Mouse (Mus musculus): Measurements from ENCODE around the gene Syde2. TPM values are rescaled to one million over a fixed set of nuclear protein-coding genes. Genes with fewer than 3 reads are reported as not detected.
"Not testable (repeated sequence)": the region's sequence is repeated elsewhere in the genome, so short reads cannot be mapped to it uniquely, and the experiment has no call there.

Gene Syde2
- polyA plus RNA-seq, 1 experiment from 2014 or later, result 0.50 TPM

- no peak for ATAC-seq (ENCODE audit: low FRiP score, low TSS enrichment)
These were observed 5.1 kb downstream of the Syde2 start for GRCm38 (mm10) chr3:145992796-145993195.

GRCm38 (mm10) chr3:145993481-145994201 is 6.0 kb downstream of the Syde2 start:
- Histone ChIP-seq H3K4me3 (replicated peaks; ENCODE audit: low read depth, low read length) (no peak overlapping the region), H3K4me2 (ENCODE audit: low read length) (no peak overlapping the region), H3K36me3 (ENCODE audit: control insufficient read depth, insufficient read depth, low read length) (no peaks in the 10 kb centered on the region), H3K4me1 (ENCODE audit: control insufficient read depth, insufficient read depth, low read length) (no peaks in the 10 kb centered on the region; the same call in 1 of the 2 replicates), H3K9me3 (ENCODE audit: control insufficient read depth, low read length) (no peaks in the 10 kb centered on the region), H3K9ac (replicated peaks; ENCODE audit: low read length) (no peak overlapping the region), H3K27me3 (ENCODE audit: control insufficient read depth, insufficient read depth, low read length) (peaks cover 2% of the 10 kb centered on the region; the same call in 1 of the 2 replicates), H3K27ac (replicated peaks; ENCODE audit: low read depth, low read length) (no peak overlapping the region)
- ATAC-seq (ENCODE audit: low FRiP score, low TSS enrichment) (no peak), DNase-seq (no peak)
- WGBS, result 90% methylated on average over 14 of the region's 14 CpGs

More at GRCm38 (mm10) chr3:145992796-145993195, 5.1 kb downstream of the Syde2 start:
- Histone ChIP-seq H3K27ac (replicated peaks; ENCODE audit: low read depth, low read length) (no peak overlapping the region), H3K9me3 (ENCODE audit: control insufficient read depth, low read length) (no peaks in the 10 kb centered on the region), H3K36me3 (ENCODE audit: control insufficient read depth, insufficient read depth, low read length) (no peaks in the 10 kb centered on the region), H3K9ac (replicated peaks; ENCODE audit: low read length) (no peak overlapping the region), H3K27me3 (ENCODE audit: control insufficient read depth, insufficient read depth, low read length) (peaks cover 6% of the 10 kb centered on the region; the same call in 1 of the 2 replicates), H3K4me3 (replicated peaks; ENCODE audit: low read depth, low read length) (no peak overlapping the region), H3K4me1 (ENCODE audit: control insufficient read depth, insufficient read depth, low read length) (peaks cover 4% of the 10 kb centered on the region; the same call in 1 of the 2 replicates), H3K4me2 (ENCODE audit: low read length) (no peak overlapping the region)
- 94% methylated on average over 10 of the region's 10 CpGs for WGBS
- no peak for DNase-seq

GRCm38 (mm10) chr3:145995489-145995888 is 7.8 kb downstream of the Syde2 start:
- H3K4me3 ChIP-seq (replicated peaks; ENCODE audit: low read depth, low read length), result no peak overlapping the region
- no peaks in the 10 kb centered on the region for H3K4me1 ChIP-seq (ENCODE audit: control insufficient read depth, insufficient read depth, low read length)
- ATAC-seq (ENCODE audit: low FRiP score, low TSS enrichment) (no peak), DNase-seq (no peak)
- H3K27me3 ChIP-seq (ENCODE audit: control insufficient read depth, insufficient read depth, low read length), result no peaks in the 10 kb centered on the region
- H3K27ac ChIP-seq (replicated peaks; ENCODE audit: low read depth, low read length), result no peak overlapping the region
- WGBS, result 95% methylated on average over 5 of the region's 5 CpGs
- H3K9ac ChIP-seq (replicated peaks; ENCODE audit: low read length), result no peak overlapping the region
- no peak overlapping the region for H3K4me2 ChIP-seq (ENCODE audit: low read length)
- no peaks in the 10 kb centered on the region for H3K36me3 ChIP-seq (ENCODE audit: control insufficient read depth, insufficient read depth, low read length)
- H3K9me3 ChIP-seq (ENCODE audit: control insufficient read depth, low read length), result no peaks in the 10 kb centered on the region

- not testable (repeated sequence) for H3K4me2 ChIP-seq (ENCODE audit: low read length); H3K9ac ChIP-seq (replicated peaks; ENCODE audit: low read length); H3K4me1 ChIP-seq (ENCODE audit: control insufficient read depth, insufficient read depth, low read length); H3K27me3 ChIP-seq (ENCODE audit: control insufficient read depth, insufficient read depth, low read length); H3K4me3 ChIP-seq (replicated peaks; ENCODE audit: low read depth, low read length); H3K27ac ChIP-seq (replicated peaks; ENCODE audit: low read depth, low read length); H3K9me3 ChIP-seq (ENCODE audit: control insufficient read depth, low read length); H3K36me3 ChIP-seq (ENCODE audit: control insufficient read depth, insufficient read depth, low read length); ATAC-seq (ENCODE audit: low FRiP score, low TSS enrichment); DNase-seq
- WGBS, result 90% methylated on average over 5 of the region's 5 CpGs
These were observed 8.9 kb downstream of the Syde2 start for GRCm38 (mm10) chr3:145996539-145996938.

GRCm38 (mm10) chr3:146004347-146005051 is 16.8 kb downstream of the Syde2 start:
- no peak for ATAC-seq (ENCODE audit: low FRiP score, low TSS enrichment)

GRCm38 (mm10) chr3:146007872-146008271 is 20.2 kb downstream of the Syde2 start:
- H3K27ac ChIP-seq (replicated peaks; ENCODE audit: low read depth, low read length), result no peak overlapping the region
- WGBS, result 89% methylated on average over 6 of the region's 6 CpGs
- ATAC-seq (ENCODE audit: low FRiP score, low TSS enrichment) (no peak), DNase-seq (no peak)
- H3K36me3 ChIP-seq (ENCODE audit: control insufficient read depth, insufficient read depth, low read length), result no peaks in the 10 kb centered on the region
- no peak overlapping the region for H3K9ac ChIP-seq (replicated peaks; ENCODE audit: low read length)
- H3K4me2 ChIP-seq (ENCODE audit: low read length), result no peak overlapping the region
- no peaks in the 10 kb centered on the region for H3K27me3 ChIP-seq (ENCODE audit: control insufficient read depth, insufficient read depth, low read length)
- H3K9me3 ChIP-seq (ENCODE audit: control insufficient read depth, low read length), result no peaks in the 10 kb centered on the region
- H3K4me3 ChIP-seq (replicated peaks; ENCODE audit: low read depth, low read length), result no peak overlapping the region
- no peaks in the 10 kb centered on the region for H3K4me1 ChIP-seq (ENCODE audit: control insufficient read depth, insufficient read depth, low read length)

More at GRCm38 (mm10) chr3:146004347-146005051, 16.8 kb downstream of the Syde2 start:
- no peak overlapping the region for H3K27ac ChIP-seq (replicated peaks; ENCODE audit: low read depth, low read length)
- no peak overlapping the region for H3K4me2 ChIP-seq (ENCODE audit: low read length)
- DNase-seq, result no peak
- H3K4me1 ChIP-seq (ENCODE audit: control insufficient read depth, insufficient read depth, low read length), result no peaks in the 10 kb centered on the region
- peaks cover 9% of the 10 kb centered on the region for H3K36me3 ChIP-seq (ENCODE audit: control insufficient read depth, insufficient read depth, low read length)
- H3K27me3 ChIP-seq (ENCODE audit: control insufficient read depth, insufficient read depth, low read length), result no peaks in the 10 kb centered on the region
- H3K9ac ChIP-seq (replicated peaks; ENCODE audit: low read length), result no peak overlapping the region
- H3K9me3 ChIP-seq (ENCODE audit: control insufficient read depth, low read length), result no peaks in the 10 kb centered on the region
- no peak overlapping the region for H3K4me3 ChIP-seq (replicated peaks; ENCODE audit: low read depth, low read length)
- 96% methylated on average over 14 of the region's 14 CpGs for whole genome bisulfite sequencing

GRCm38 (mm10) chr3:146009859-146010645 is 22.4 kb downstream of the Syde2 start:
- 80% methylated on average over 19 of the region's 20 CpGs for WGBS
- no peaks in the 10 kb centered on the region for H3K9me3 ChIP-seq (ENCODE audit: control insufficient read depth, low read length)
- no peaks in the 10 kb centered on the region for H3K4me1 ChIP-seq (ENCODE audit: control insufficient read depth, insufficient read depth, low read length)
- H3K9ac ChIP-seq (replicated peaks; ENCODE audit: low read length), result no peak overlapping the region
- H3K4me2 ChIP-seq (ENCODE audit: low read length), result no peak overlapping the region
- DNase-seq, result no peak
- no peak overlapping the region for H3K4me3 ChIP-seq (replicated peaks; ENCODE audit: low read depth, low read length)
- H3K27ac ChIP-seq (replicated peaks; ENCODE audit: low read depth, low read length), result no peak overlapping the region
- ATAC-seq (ENCODE audit: low FRiP score, low TSS enrichment), result no peak
- H3K27me3 ChIP-seq (ENCODE audit: control insufficient read depth, insufficient read depth, low read length), result no peaks in the 10 kb centered on the region
- H3K36me3 ChIP-seq (ENCODE audit: control insufficient read depth, insufficient read depth, low read length), result no peaks in the 10 kb centered on the region

- ATAC-seq (ENCODE audit: low FRiP score, low TSS enrichment) (no peak), DNase-seq (no peak)
- H3K9ac ChIP-seq (replicated peaks; ENCODE audit: low read length), result no peak overlapping the region
- H3K4me2 ChIP-seq (ENCODE audit: low read length), result no peak overlapping the region
- no peaks in the 10 kb centered on the region for H3K4me1 ChIP-seq (ENCODE audit: control insufficient read depth, insufficient read depth, low read length)
- H3K4me3 ChIP-seq (replicated peaks; ENCODE audit: low read depth, low read length), result no peak overlapping the region
- H3K36me3 ChIP-seq (ENCODE audit: control insufficient read depth, insufficient read depth, low read length), result no peaks in the 10 kb centered on the region
- H3K27me3 ChIP-seq (ENCODE audit: control insufficient read depth, insufficient read depth, low read length), result no peaks in the 10 kb centered on the region
- no peak overlapping the region for H3K27ac ChIP-seq (replicated peaks; ENCODE audit: low read depth, low read length)
- 81% methylated on average over 4 of the region's 4 CpGs for WGBS
- H3K9me3 ChIP-seq (ENCODE audit: control insufficient read depth, low read length), result no peaks in the 10 kb centered on the region
These were observed 23.1 kb downstream of the Syde2 start for GRCm38 (mm10) chr3:146010751-146011150.

All from midbrain, embryonic 14.5 days (tissue).